10 mouse cellular contexts compared by ENCODE assay signal in the genomic region with DNA sequence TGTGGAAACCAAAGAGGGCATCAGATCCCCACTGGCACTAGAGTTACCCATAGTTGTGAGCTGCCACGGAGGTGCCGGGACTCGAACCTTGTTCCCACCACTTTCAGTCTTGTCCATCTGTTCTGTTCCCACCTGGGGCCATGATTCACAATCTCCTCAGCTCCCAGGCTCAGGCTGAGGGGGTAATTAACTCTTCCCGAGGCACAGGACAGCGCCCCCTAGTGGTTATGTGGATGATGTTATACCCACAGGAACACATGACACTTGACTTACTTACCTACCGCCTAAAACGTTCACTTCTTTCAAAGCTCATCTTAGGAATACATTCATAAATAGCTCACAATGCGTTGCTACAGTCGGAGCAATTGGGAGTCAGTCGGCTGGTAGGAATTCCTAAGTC. TPM values are rescaled to one million over a fixed set of nuclear protein-coding genes. Genes with fewer than 3 reads are reported as not detected.
DNase-seq lines count a peak whose midpoint lies in the region; ATAC-seq and TF ChIP-seq lines count a peak whose summit lies in the region.
"Had no signal": no experiment of that assay in that cellular context is flagged by ENCODE, and none has a peak within 500 bp of the region (broad histone marks: within the 10 kb centered on the region; RNA-seq: fewer than 3 reads in every experiment).

No protein-coding gene starts in this region.

- no peak for TF ChIP-seq POLR2A in ES-Bruce4 (IDR thresholded peaks at IDR 0.05; ENCODE audit: insufficient read depth, low read length)

- H3K9me3 ChIP-seq in kidney, postnatal 0 days (replicated peaks; ENCODE audit: low read length), result no peaks in the 10 kb centered on the region
- no peaks in the 10 kb centered on the region for H3K9me3 ChIP-seq in ES-Bruce4 (replicated peaks; ENCODE audit: control insufficient read depth, insufficient read depth, low read length, poor library complexity, severe bottlenecking)
- H3K9me3 ChIP-seq in embryonic facial prominence, embryonic 11.5 days (replicated peaks; ENCODE audit: control insufficient read depth, low read length), result no peaks in the 10 kb centered on the region
- H3K9me3 ChIP-seq in midbrain, embryonic 13.5 days, result no peaks in the 10 kb centered on the region
- H3K9me3 ChIP-seq: megakaryocyte, embryonic 14.5 days had no signal

- no peak for ATAC-seq in kidney, postnatal 0 days (replicated peaks; ENCODE audit: low FRiP score, low read depth)
- no peak for ATAC-seq in embryonic facial prominence, embryonic 11.5 days (replicated peaks; ENCODE audit: insufficient number of reproducible peaks, low FRiP score, low TSS enrichment, low read depth)
- no peak for ATAC-seq in midbrain, embryonic 13.5 days
- no peak for ATAC-seq in megakaryocyte, adult 5-6 weeks (ENCODE audit: poor library complexity, severe bottlenecking)
- ATAC-seq: hindbrain, embryonic 16.5 days had no signal

- intact Hi-C loops in left cerebral cortex, postnatal 10 days (cut with DNase I), result no loop called here

- no peak overlapping the region for H3K4me3 ChIP-seq in kidney, postnatal 0 days (replicated peaks; ENCODE audit: low read depth, low read length)
- no peak overlapping the region for H3K4me3 ChIP-seq in ES-Bruce4 (ENCODE audit: low read depth, low read length)
- no peak overlapping the region for H3K4me3 ChIP-seq in embryonic facial prominence, embryonic 11.5 days (ENCODE audit: low read depth, low read length)
- no peak overlapping the region for H3K4me3 ChIP-seq in midbrain, embryonic 13.5 days (replicated peaks)
- H3K4me3 ChIP-seq: megakaryocyte, embryonic 14.5 days had no signal

- no peaks in the 10 kb centered on the region for H3K4me1 ChIP-seq in kidney, postnatal 0 days (replicated peaks; ENCODE audit: insufficient read depth, low read length)
- no peaks in the 10 kb centered on the region for H3K4me1 ChIP-seq in ES-Bruce4 (ENCODE audit: control insufficient read depth, insufficient read depth, low read length)
- no peaks in the 10 kb centered on the region for H3K4me1 ChIP-seq in embryonic facial prominence, embryonic 11.5 days (ENCODE audit: control insufficient read depth, insufficient read depth, low read length)
- no peaks in the 10 kb centered on the region for H3K4me1 ChIP-seq in midbrain, embryonic 13.5 days (replicated peaks)

- H3K27ac ChIP-seq in kidney, postnatal 0 days, result no peak overlapping the region
- no peak overlapping the region for H3K27ac ChIP-seq in ES-Bruce4 (ENCODE audit: insufficient read depth, low read length)
- H3K27ac ChIP-seq in embryonic facial prominence, embryonic 11.5 days (replicated peaks; ENCODE audit: low read depth, low read length), result no peak overlapping the region
- no peak overlapping the region for H3K27ac ChIP-seq in midbrain, embryonic 13.5 days

- H3K4me2 ChIP-seq in kidney, postnatal 0 days (ENCODE audit: low read length), result no peak overlapping the region
- no peak overlapping the region for H3K4me2 ChIP-seq in embryonic facial prominence, embryonic 11.5 days (ENCODE audit: low read depth, low read length)
- H3K4me2 ChIP-seq in midbrain, embryonic 13.5 days (replicated peaks), result no peak overlapping the region

- H3K36me3 ChIP-seq in kidney, postnatal 0 days (ENCODE audit: insufficient read depth, low read length), result 0 out of 2 replicates have a peak, but pooled peaks cover 5% of the 10 kb centered on the region
- H3K36me3 ChIP-seq in ES-Bruce4 (ENCODE audit: control insufficient read depth, insufficient read depth, low read length, poor library complexity, severe bottlenecking), result no peaks in the 10 kb centered on the region
- no peaks in the 10 kb centered on the region; the same call in none of the 2 replicates for H3K36me3 ChIP-seq in embryonic facial prominence, embryonic 11.5 days (replicated peaks; ENCODE audit: control insufficient read depth, insufficient read depth, low read depth, low read length)
- H3K36me3 ChIP-seq in midbrain, embryonic 13.5 days, result peaks cover 59% of the 10 kb centered on the region

- WGBS in kidney, postnatal 0 days, result 73% methylated on average over 10 of the region's 10 CpGs
- 66% methylated on average over 10 of the region's 10 CpGs for WGBS in embryonic facial prominence, embryonic 11.5 days
- 71% methylated on average over 10 of the region's 10 CpGs for WGBS in midbrain, embryonic 13.5 days

- no peak for DNase-seq in kidney, postnatal 0 days (ENCODE audit: low spot score)
- DNase-seq in kidney, postnatal 10 days, result no peak
- peak; percentile 54 for DNase-seq in 3T3-L1 (ENCODE audit: low read depth, low spot score)
- peak; percentile 32 for DNase-seq in embryonic facial prominence, embryonic 11.5 days (ENCODE audit: low spot score)
- DNase-seq in left cerebral cortex, postnatal 10 days (ENCODE audit: extremely low spot score in 1 of 2, low spot score in 2 of 2), result no peak

- TF ChIP-seq CTCF in kidney, postnatal 0 days (IDR thresholded peaks at IDR 0.05; ENCODE audit: low read depth), result peak; percentile 65
- peak; percentile 79 for TF ChIP-seq CTCF in ES-Bruce4 (IDR thresholded peaks at IDR 0.05; ENCODE audit: low read depth, low read length)

- no peak overlapping the region for H3K9ac ChIP-seq in kidney, postnatal 0 days (ENCODE audit: low read depth, low read length)
- H3K9ac ChIP-seq in ES-Bruce4 (ENCODE audit: low read depth, poor library complexity, severe bottlenecking), result no peak overlapping the region
- no peak overlapping the region for H3K9ac ChIP-seq in embryonic facial prominence, embryonic 11.5 days (replicated peaks; ENCODE audit: low read length)
- H3K9ac ChIP-seq in midbrain, embryonic 13.5 days (replicated peaks), result no peak overlapping the region

- no peak for TF ChIP-seq EP300 in ES-Bruce4 (IDR thresholded peaks at IDR 0.05; ENCODE audit: insufficient read depth, low read depth, low read length)

- no peaks in the 10 kb centered on the region for H3K27me3 ChIP-seq in kidney, postnatal 0 days (ENCODE audit: insufficient read depth, low read length)
- no peaks in the 10 kb centered on the region for H3K27me3 ChIP-seq in ES-Bruce4 (ENCODE audit: control insufficient read depth, insufficient read depth, low read length, poor library complexity, severe bottlenecking)
- H3K27me3 ChIP-seq in embryonic facial prominence, embryonic 11.5 days (ENCODE audit: control insufficient read depth, insufficient read depth, low read length), result no peaks in the 10 kb centered on the region
- H3K27me3 ChIP-seq in midbrain, embryonic 13.5 days, result no peaks in the 10 kb centered on the region

RNA-seq across cellular contexts. Expression of gene Evl, which starts 18.1 kb away (rescaled TPM):
- polyA plus RNA-seq in kidney, postnatal 0 days (2015; fragmentation: Nextera tagmentation; extraction: Ambion mirVana), result 46.5 and 52.6 TPM in 2 replicates
- 40.5 and 48.2 TPM in 2 replicates for polyA plus RNA-seq in ES-Bruce4 (2011; ENCODE audit: insufficient read depth, insufficient read length, low read depth, missing spikeins)
- 88.1 and 91.0 TPM in 2 replicates for polyA plus RNA-seq in embryonic facial prominence, embryonic 11.5 days (2014; fragmentation: Nextera tagmentation; extraction: Ambion mirVana)
- total RNA-seq in left cerebral cortex, postnatal 10 days (2021), result 100 to 1,000 TPM; 407 to 409 TPM
- polyA plus RNA-seq in midbrain, embryonic 13.5 days (2015; fragmentation: Nextera tagmentation; extraction: Ambion mirVana), result 200 and 204 TPM in 2 replicates
- 153 and 169 TPM in 2 replicates for total RNA-seq in megakaryocyte, adult 5-6 weeks (2015)
- total RNA-seq in megakaryocyte, adult 5-6 weeks (2017), result 109 and 125 TPM in 2 replicates

Comparison
In these comparisons a context has a peak if more than half of its experiments do, and no peak if none do; other contexts are left out.
1. DNase-seq: peak in 3T3-L1 (single experiment) and embryonic facial prominence, embryonic 11.5 days (single experiment); none in kidney, postnatal 0 days (single experiment), kidney, postnatal 10 days (single experiment) and left cerebral cortex, postnatal 10 days (0 of 2).